8 mouse cellular contexts compared by ENCODE assay signal in genomic region chr6:113418441-113419198, GRCm38 (mm10). TPM values are rescaled to one million over a fixed set of nuclear protein-coding genes. Genes with fewer than 3 reads are reported as not detected.
DNase-seq lines count a peak whose midpoint lies in the region; ATAC-seq and TF ChIP-seq lines count a peak whose summit lies in the region.

No protein-coding gene starts in this region.

- no peaks in the 10 kb centered on the region for H3K27me3 ChIP-seq in cerebellum, adult 2 months (ENCODE audit: control insufficient read depth, insufficient read depth, low read length)
- H3K27me3 ChIP-seq in neural tube, embryonic 11.5 days (ENCODE audit: control insufficient read depth, insufficient read depth, low read length) = no peaks in the 10 kb centered on the region
- no peaks in the 10 kb centered on the region for H3K27me3 ChIP-seq in forebrain, embryonic 11.5 days (ENCODE audit: control insufficient read depth, insufficient read depth, low read length)
- no peaks in the 10 kb centered on the region for H3K27me3 ChIP-seq in limb, embryonic 10.5 days (ENCODE audit: low read depth, poor library complexity, severe bottlenecking)

- ATAC-seq in neural tube, embryonic 11.5 days (ENCODE audit: insufficient read depth, low FRiP score, low TSS enrichment) = peak; percentile 52
- peak; percentile 45; the same call in 1 of the 2 replicates for ATAC-seq in forebrain, embryonic 11.5 days (replicated peaks; ENCODE audit: low FRiP score)
- 0 out of 2 replicates have a peak, but pooled peaks have one; percentile 1 for ATAC-seq in monocyte, adult 5-6 weeks (replicated peaks; ENCODE audit: insufficient number of reproducible peaks, low FRiP score, low TSS enrichment, poor library complexity, severe bottlenecking)

- H3K9me3 ChIP-seq in neural tube, embryonic 11.5 days (ENCODE audit: control insufficient read depth, low read length) = no peaks in the 10 kb centered on the region
- no peaks in the 10 kb centered on the region for H3K9me3 ChIP-seq in forebrain, embryonic 11.5 days (ENCODE audit: control insufficient read depth, low read length)
- H3K9me3 ChIP-seq in limb, embryonic 10.5 days (replicated peaks) = no peaks in the 10 kb centered on the region

- H3K4me1 ChIP-seq in cerebellum, adult 2 months (ENCODE audit: control insufficient read depth, insufficient read depth, low read length) = peaks cover 10% of the 10 kb centered on the region; the same call in 1 of the 2 replicates
- H3K4me1 ChIP-seq in neural tube, embryonic 11.5 days (ENCODE audit: control insufficient read depth, insufficient read depth, low read length) = peaks cover 6% of the 10 kb centered on the region; the same call in 1 of the 2 replicates
- H3K4me1 ChIP-seq in forebrain, embryonic 11.5 days (replicated peaks; ENCODE audit: control insufficient read depth, insufficient read depth, low read length) = peaks cover 6% of the 10 kb centered on the region; the same call in 1 of the 2 replicates
- peaks cover 15% of the 10 kb centered on the region for H3K4me1 ChIP-seq in limb, embryonic 10.5 days

- peak overlapping the region; percentile 94 for H3K4me3 ChIP-seq in cerebellum, adult 2 months (replicated peaks; ENCODE audit: insufficient read depth, low read depth, low read length)
- peak overlapping the region; percentile 67 for H3K4me3 ChIP-seq in neural tube, embryonic 11.5 days (ENCODE audit: low read depth, low read length)
- peak overlapping the region; percentile 64 for H3K4me3 ChIP-seq in forebrain, embryonic 11.5 days (ENCODE audit: low read depth, low read length)
- peak overlapping the region; percentile 64 for H3K4me3 ChIP-seq in limb, embryonic 10.5 days

- peak overlapping the region; percentile 75 for H3K27ac ChIP-seq in cerebellum, adult 2 months (ENCODE audit: insufficient read depth, low read length)
- no peak overlapping the region for H3K27ac ChIP-seq in neural tube, embryonic 11.5 days (ENCODE audit: low read depth, low read length)
- no peak overlapping the region for H3K27ac ChIP-seq in forebrain, embryonic 11.5 days (ENCODE audit: low read depth, low read length)
- H3K27ac ChIP-seq in limb, embryonic 10.5 days = peak overlapping the region; percentile 81

- DNase-seq in cerebellum, adult 2 months = no peak
- no peak for DNase-seq in cerebellum, adult 9-10 months
- DNase-seq in neural tube, embryonic 11.5 days (ENCODE audit: low spot score) = no peak
- DNase-seq in neural tube, embryonic 10.5 days (ENCODE audit: extremely low spot score, low spot score) = no peak
- peak; percentile 65 for DNase-seq in forebrain, embryonic 11.5 days (ENCODE audit: low spot score)
- DNase-seq in limb, embryonic 10.5 days (ENCODE audit: low spot score) = peak; percentile 60
- DNase-seq in natural killer cell, adult 2 months (ENCODE audit: low spot score in 2 of 2) = no peak

- 6% methylated on average over 16 of the region's 16 CpGs for WGBS in cerebellum, adult 2 months
- 15% methylated on average over 16 of the region's 16 CpGs for WGBS in neural tube, embryonic 11.5 days
- 22% methylated on average over 16 of the region's 16 CpGs for WGBS in forebrain, embryonic 11.5 days
- 18% methylated on average over 16 of the region's 16 CpGs for WGBS in limb, embryonic 10.5 days

- peak overlapping the region; percentile 94 for H3K4me2 ChIP-seq in neural tube, embryonic 11.5 days (ENCODE audit: low read depth)
- H3K4me2 ChIP-seq in forebrain, embryonic 11.5 days (ENCODE audit: low read depth, low read length, severe bottlenecking) = peak overlapping the region; percentile 97

- H3K36me3 ChIP-seq in neural tube, embryonic 11.5 days (ENCODE audit: control insufficient read depth, insufficient read depth, low read length) = no peaks in the 10 kb centered on the region
- H3K36me3 ChIP-seq in forebrain, embryonic 11.5 days (ENCODE audit: control insufficient read depth, insufficient read depth, low read length) = no peaks in the 10 kb centered on the region; the same call in 1 of the 2 replicates
- peaks cover 36% of the 10 kb centered on the region for H3K36me3 ChIP-seq in limb, embryonic 10.5 days

- no peak for TF ChIP-seq POLR2A in cerebellum, adult 2 months (IDR thresholded peaks at IDR 0.05; ENCODE audit: borderline replicate concordance, insufficient read depth, low read length)

- TF ChIP-seq CTCF in cerebellum, adult 2 months (IDR thresholded peaks at IDR 0.05; ENCODE audit: borderline replicate concordance, insufficient read depth, low read depth, low read length) = no peak

- H3K9ac ChIP-seq in neural tube, embryonic 11.5 days (ENCODE audit: low read length) = peak overlapping the region; percentile 81
- peak overlapping the region; percentile 81 for H3K9ac ChIP-seq in forebrain, embryonic 11.5 days (ENCODE audit: low read length)

RNA-seq across cellular contexts. Expression of gene Rpusd3, which starts 0.5 kb away (rescaled TPM):
- polyA plus RNA-seq in cerebellum, adult 2 months (2012; rRNA removed) = 37.4 and 45.9 TPM in 2 replicates
- polyA plus RNA-seq in neural tube, embryonic 11.5 days (2014; fragmentation: Nextera tagmentation; extraction: Ambion mirVana) = 27.7 and 27.9 TPM in 2 replicates
- 26.7 and 28.5 TPM in 2 replicates for polyA plus RNA-seq in forebrain, embryonic 11.5 days (2014; fragmentation: Nextera tagmentation; extraction: Ambion mirVana)
- 37.9 and 40.8 TPM in 2 replicates for polyA plus RNA-seq in limb, embryonic 10.5 days (2016; fragmentation: Nextera tagmentation; extraction: Ambion mirVana)
- total RNA-seq in monocyte, adult 5-6 weeks (2017) = 0.96 to 6.9 TPM (median 4.4 TPM) in 3 replicates

RNA-seq across cellular contexts. Expression of gene Cidec, which starts 16.9 kb away (rescaled TPM):
- polyA plus RNA-seq in cerebellum, adult 2 months (2012; rRNA removed) = 0.10 and 0.30 TPM in 2 replicates
- polyA plus RNA-seq in neural tube, embryonic 11.5 days (2014; fragmentation: Nextera tagmentation; extraction: Ambion mirVana) = 0.19 TPM in 1 of 2 replicates, not detected in the other
- not detected in 2 replicates for polyA plus RNA-seq in forebrain, embryonic 11.5 days (2014; fragmentation: Nextera tagmentation; extraction: Ambion mirVana)
- not detected in 2 replicates for polyA plus RNA-seq in limb, embryonic 10.5 days (2016; fragmentation: Nextera tagmentation; extraction: Ambion mirVana)
- not detected in 3 replicates for total RNA-seq in monocyte, adult 5-6 weeks (2017)

RNA-seq across cellular contexts. Expression of gene Jagn1, which starts 23.7 kb away (rescaled TPM):
- polyA plus RNA-seq in cerebellum, adult 2 months (2012; rRNA removed) = 58.4 and 61.0 TPM in 2 replicates
- 74.7 and 75.9 TPM in 2 replicates for polyA plus RNA-seq in neural tube, embryonic 11.5 days (2014; fragmentation: Nextera tagmentation; extraction: Ambion mirVana)
- 66.1 and 75.0 TPM in 2 replicates for polyA plus RNA-seq in forebrain, embryonic 11.5 days (2014; fragmentation: Nextera tagmentation; extraction: Ambion mirVana)
- polyA plus RNA-seq in limb, embryonic 10.5 days (2016; fragmentation: Nextera tagmentation; extraction: Ambion mirVana) = 90.3 and 98.5 TPM in 2 replicates
- 6.8 to 22.3 TPM (median 21.0 TPM) in 3 replicates for total RNA-seq in monocyte, adult 5-6 weeks (2017)

RNA-seq across cellular contexts. Expression of gene Ttll3, which starts 29.6 kb away (rescaled TPM):
- 52.2 and 62.4 TPM in 2 replicates for polyA plus RNA-seq in cerebellum, adult 2 months (2012; rRNA removed)
- 3.4 and 4.3 TPM in 2 replicates for polyA plus RNA-seq in neural tube, embryonic 11.5 days (2014; fragmentation: Nextera tagmentation; extraction: Ambion mirVana)
- polyA plus RNA-seq in forebrain, embryonic 11.5 days (2014; fragmentation: Nextera tagmentation; extraction: Ambion mirVana) = 5.1 and 6.0 TPM in 2 replicates
- polyA plus RNA-seq in limb, embryonic 10.5 days (2016; fragmentation: Nextera tagmentation; extraction: Ambion mirVana) = 2.7 and 4.1 TPM in 2 replicates
- total RNA-seq in monocyte, adult 5-6 weeks (2017) = 12.9 to 26.5 TPM (median 15.3 TPM) in 3 replicates

RNA-seq across cellular contexts. Expression of gene Il17re, which starts 39.7 kb away (rescaled TPM):
- 4.8 and 9.2 TPM in 2 replicates for polyA plus RNA-seq in cerebellum, adult 2 months (2012; rRNA removed)
- polyA plus RNA-seq in neural tube, embryonic 11.5 days (2014; fragmentation: Nextera tagmentation; extraction: Ambion mirVana) = 0.77 and 0.78 TPM in 2 replicates
- 1.0 and 1.2 TPM in 2 replicates for polyA plus RNA-seq in forebrain, embryonic 11.5 days (2014; fragmentation: Nextera tagmentation; extraction: Ambion mirVana)
- polyA plus RNA-seq in limb, embryonic 10.5 days (2016; fragmentation: Nextera tagmentation; extraction: Ambion mirVana) = 2.2 and 2.3 TPM in 2 replicates
- total RNA-seq in monocyte, adult 5-6 weeks (2017) = not detected in 3 replicates

Comparison
In these comparisons a context has a peak if more than half of its experiments do, and no peak if none do; other contexts are left out.
1. DNase-seq: peak in forebrain, embryonic 11.5 days (single experiment) and limb, embryonic 10.5 days (single experiment); none in cerebellum, adult 2 months (0 of 2), cerebellum, adult 9-10 months (single experiment), neural tube, embryonic 11.5 days (single experiment), neural tube, embryonic 10.5 days (single experiment) and natural killer cell, adult 2 months (0 of 2).
2. H3K27ac ChIP-seq: peak in cerebellum, adult 2 months (single experiment) and limb, embryonic 10.5 days (single experiment); none in neural tube, embryonic 11.5 days (single experiment) and forebrain, embryonic 11.5 days (single experiment).
3. ATAC-seq: peak in every context shown above with its lines; median percentile 52 in neural tube, embryonic 11.5 days; 45 in forebrain, embryonic 11.5 days; 1 in monocyte, adult 5-6 weeks.
4. Peak in every context shown above with its lines, with median percentiles within 50 percentile points of each other: H3K4me3 ChIP-seq.